Mouse (Mus musculus) embryo, embryonic 10 days (tissue): ENCODE data around the gene Mad2l1bp.
A peak's percentile ranks its signal among the peaks of the same experiment; 100 is the strongest.

ENCODE experiments used
- DNase-seq: peaks from one replicate; pipeline ENCODE4 v3.0.0-alpha.2; 2015; ENCODE audit warnings: low spot score

Mad2l1bp gene

DNA sequence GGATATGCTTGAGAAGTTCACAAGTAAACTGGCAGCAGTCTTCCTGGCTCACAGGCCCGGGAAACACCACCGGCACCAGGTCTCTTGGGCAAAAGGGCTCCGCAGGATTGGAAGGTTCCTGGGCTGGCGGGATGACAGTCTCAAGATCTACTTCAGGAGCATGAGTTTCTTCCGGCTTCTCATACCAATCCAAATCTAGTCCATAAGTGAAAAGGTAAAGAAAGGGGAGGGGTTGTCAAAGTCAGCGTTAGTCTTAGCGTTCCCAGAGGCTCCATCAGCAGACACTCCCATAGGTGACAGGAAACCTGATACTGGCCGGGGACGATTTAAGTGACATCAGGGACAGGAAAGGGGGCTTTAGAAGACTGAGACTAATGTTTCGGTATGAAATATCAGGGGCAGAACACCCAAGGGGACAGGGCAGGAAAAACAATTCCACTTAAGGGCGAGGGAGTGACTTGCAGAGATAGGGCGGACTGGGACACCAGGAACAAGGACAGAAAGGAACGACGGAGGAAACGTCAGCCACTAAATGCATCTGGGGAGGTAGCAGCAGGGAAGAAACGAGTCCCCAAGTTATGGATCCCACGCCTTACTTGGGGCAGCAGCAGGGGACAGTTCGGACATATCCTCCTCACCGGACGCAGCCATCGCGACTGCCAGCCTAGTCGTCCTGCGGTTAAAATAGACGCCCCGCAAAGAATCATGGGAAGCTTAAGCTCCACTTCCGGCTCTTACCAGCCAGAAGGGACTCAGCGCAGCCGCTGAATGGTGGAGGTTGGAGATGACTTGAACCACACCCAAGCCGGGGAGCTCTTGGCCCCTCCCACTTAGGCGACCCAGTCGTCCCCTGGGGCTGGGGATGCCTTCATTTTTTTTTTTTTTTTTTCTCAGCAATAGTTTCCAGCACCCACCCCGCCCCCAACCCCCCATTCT lies at the start of gene Mad2l1bp:
Gene Mad2l1bp, minus strand, starts transcription at position 707 of the 936 bp plus-strand sequence.
- peak; percentile 94 for DNase-seq

DNA sequence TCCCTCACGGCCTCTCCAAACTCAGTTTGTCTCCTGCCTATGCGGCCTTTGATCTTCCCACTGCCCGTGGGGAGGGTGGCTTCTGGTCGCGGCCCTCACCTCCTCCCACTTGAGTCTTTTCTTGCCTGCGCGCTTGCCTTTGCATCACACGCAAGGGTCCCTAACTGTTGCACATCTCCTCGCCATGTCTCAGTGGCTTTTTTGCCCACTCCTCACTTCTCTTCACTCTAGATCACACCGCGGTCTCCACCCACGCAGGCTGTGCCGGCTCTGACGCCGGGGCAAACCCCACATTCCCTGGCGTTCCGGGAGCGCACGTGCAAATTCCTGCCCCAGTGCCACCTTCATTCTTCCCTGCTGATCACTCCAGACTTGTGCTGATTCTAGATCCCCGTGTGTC lies 49.7 kb upstream of the Mad2l1bp start:
- DNase-seq: no peak

GRCm38 (mm10) chr17:46202421-46203071 lies 49.2 kb upstream of the Mad2l1bp start, which contains the start of the genes Polh and Xpo5:
Gene Polh (minus strand): TSS chr17:46202645.
Gene Xpo5 (plus strand): TSS chr17:46202782.
- DNase-seq: peak; percentile 96

- no peak for DNase-seq
These were observed 47.8 kb upstream of the Mad2l1bp start for GRCm38 (mm10) chr17:46201151-46201550.

GRCm38 (mm10) chr17:46188829-46189228 lies 35.5 kb upstream of the Mad2l1bp start:
- no peak for DNase-seq

- no peak for DNase-seq
These were observed 28.9 kb upstream of the Mad2l1bp start for GRCm38 (mm10) chr17:46182273-46182672.

DNA sequence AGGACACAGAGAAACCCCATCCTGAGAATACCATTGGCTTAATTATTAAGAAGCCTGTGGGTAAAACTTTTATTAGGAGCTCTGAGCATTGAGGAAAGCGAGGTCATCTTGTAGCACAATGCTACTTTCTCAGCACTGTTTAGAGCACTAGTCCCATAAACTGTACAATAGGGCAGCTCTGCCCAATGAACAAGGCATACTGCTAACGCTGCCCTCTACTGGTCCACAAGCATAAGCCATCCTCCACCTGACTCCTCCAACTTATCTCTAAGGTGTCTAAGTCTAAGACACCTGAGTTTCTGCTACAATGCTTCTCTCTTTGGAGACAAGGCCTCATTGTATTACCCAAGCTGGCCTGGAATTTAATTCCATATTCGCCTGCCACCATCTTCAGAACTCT lies 17.2 kb upstream of the Mad2l1bp start:
- peak; percentile 72 for DNase-seq

DNA sequence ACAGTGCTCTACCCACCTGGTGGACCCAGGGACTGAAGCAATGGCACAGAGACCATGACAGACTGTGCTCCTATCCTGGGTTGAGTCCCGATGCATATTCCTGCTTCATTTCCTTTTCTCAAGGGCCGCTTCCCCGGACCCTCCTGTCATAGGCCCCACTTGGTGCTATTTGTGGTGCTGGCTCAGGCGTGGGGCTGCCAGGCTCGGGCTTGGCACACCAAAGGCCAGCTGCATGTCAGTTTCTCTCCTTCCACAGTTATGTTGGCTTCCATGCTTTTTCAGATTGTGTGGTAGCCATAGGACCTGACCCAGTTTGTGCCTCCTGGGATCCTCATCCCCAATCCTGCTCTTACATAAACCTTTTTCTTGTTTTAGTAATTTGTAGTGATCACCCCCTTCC lies 15.4 kb upstream of the Mad2l1bp start:
- DNase-seq: no peak

GRCm38 (mm10) chr17:46168318-46168717 lies 15.0 kb upstream of the Mad2l1bp start:
- no peak for DNase-seq

GRCm38 (mm10) chr17:46167014-46167413 lies 13.7 kb upstream of the Mad2l1bp start:
- peak; percentile 30 for DNase-seq

GRCm38 (mm10) chr17:46166270-46166669 lies 12.9 kb upstream of the Mad2l1bp start:
- DNase-seq: no peak

DNA sequence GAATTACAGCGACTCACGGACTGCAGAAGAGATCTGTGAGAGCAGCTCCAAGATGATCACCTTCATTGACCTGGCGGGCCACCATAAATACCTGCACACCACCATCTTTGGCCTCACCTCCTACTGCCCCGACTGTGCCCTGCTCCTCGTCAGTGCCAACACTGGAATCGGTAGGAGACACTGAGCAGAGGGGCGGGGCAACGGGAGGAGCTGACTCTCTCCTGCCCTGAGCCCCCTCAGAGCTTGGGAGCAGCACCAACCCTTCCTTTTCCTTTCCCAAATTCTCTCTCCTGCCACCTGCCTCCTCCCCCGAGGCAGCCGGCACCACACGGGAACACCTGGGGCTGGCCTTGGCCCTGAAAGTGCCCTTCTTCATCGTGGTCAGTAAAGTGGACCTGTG lies 12.1 kb upstream of the Mad2l1bp start:
- no peak for DNase-seq

- no peak for DNase-seq
These were observed 11.4 kb upstream of the Mad2l1bp start for GRCm38 (mm10) chr17:46164791-46165190.

GRCm38 (mm10) chr17:46164301-46164700 lies 10.9 kb upstream of the Mad2l1bp start:
- DNase-seq: no peak

- DNase-seq: no peak
These were observed 9.6 kb upstream of the Mad2l1bp start for GRCm38 (mm10) chr17:46162951-46163421.

DNA sequence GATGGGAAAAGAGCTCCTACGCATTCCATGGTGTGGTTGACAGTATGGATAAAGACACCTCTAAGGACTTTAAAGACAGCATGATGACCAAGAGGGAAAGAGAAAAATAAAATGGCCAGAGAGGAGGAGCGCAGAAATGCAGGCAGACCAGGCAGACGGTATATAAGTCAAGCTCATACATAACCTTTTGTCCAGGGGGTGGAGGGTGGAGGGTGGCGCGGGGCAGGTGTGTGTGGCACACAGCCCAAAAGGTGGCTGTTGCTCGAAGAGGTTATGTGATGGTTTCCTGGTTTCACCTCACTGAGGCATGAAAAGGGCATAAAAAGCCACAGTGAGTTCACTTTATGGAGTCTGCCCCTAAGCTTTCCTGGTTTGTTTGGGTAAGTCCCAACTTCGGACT lies 9.2 kb upstream of the Mad2l1bp start:
- DNase-seq: no peak

- DNase-seq: no peak
These were observed 8.4 kb upstream of the Mad2l1bp start for GRCm38 (mm10) chr17:46161710-46162109.

GRCm38 (mm10) chr17:46161179-46161578 lies 7.8 kb upstream of the Mad2l1bp start:
- DNase-seq: peak; percentile 46

GRCm38 (mm10) chr17:46160686-46161085 lies 7.3 kb upstream of the Mad2l1bp start, which contains the start of gene Gtpbp2:
Gene Gtpbp2 (plus strand): TSS chr17:46161032.
- DNase-seq: peak; percentile 100

GRCm38 (mm10) chr17:46160090-46160662 lies 6.8 kb upstream of the Mad2l1bp start:
- peak; percentile 91 for DNase-seq

- DNase-seq: no peak
These were observed 5.9 kb upstream of the Mad2l1bp start for GRCm38 (mm10) chr17:46159236-46159635.

- DNase-seq: no peak
These were observed 3.8 kb upstream of the Mad2l1bp start for GRCm38 (mm10) chr17:46157131-46157530.
